Comparison of ENCODE assay signal across 8 mouse cellular contexts in the genomic region with DNA sequence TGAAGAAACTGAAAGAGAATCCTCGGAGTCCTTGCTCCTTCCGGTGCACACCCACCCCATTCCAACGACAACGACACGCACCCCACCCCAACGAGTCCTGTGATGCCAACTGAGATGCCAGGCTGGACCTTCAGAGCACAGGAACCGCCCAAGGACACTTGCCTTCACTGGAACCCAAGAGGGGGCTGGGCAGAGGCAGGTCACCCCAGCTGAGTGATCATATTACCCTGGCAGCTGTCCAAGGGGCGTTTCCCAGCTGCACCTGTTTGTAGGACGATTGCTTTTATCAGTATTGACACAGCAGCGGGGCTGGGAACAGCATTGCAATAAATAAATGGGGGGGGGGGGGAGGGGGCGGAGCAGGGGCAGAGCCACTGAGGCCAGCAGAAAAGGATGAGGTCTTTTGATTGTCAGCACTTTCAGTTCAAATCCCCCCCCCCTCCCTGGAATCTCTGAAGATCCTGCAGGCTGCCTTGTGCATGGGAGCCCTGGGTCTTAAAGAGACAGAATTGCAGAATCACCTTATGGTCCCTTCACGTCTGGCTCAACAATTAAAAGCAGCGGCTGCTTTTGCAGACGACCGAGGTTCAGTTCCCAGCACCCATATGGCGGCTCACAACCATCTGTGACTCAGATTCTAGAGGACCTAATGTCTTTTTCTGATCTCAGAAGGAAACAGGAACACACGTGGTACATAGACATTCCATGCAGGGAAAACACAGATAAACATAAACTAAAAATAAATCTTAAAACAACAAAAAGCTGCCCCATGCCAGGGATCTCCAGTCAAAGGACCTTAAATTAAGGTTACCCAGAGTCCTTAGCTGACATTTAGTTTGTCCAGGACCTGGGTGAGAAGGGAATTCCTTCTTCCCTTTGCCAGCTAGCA. TPM values are rescaled to one million over a fixed set of nuclear protein-coding genes. Genes with fewer than 3 reads are reported as not detected.
DNase-seq lines count a peak whose midpoint lies in the region; ATAC-seq and TF ChIP-seq lines count a peak whose summit lies in the region.

No protein-coding gene starts in this region.

- H3K4me3 ChIP-seq in C2C12 (ENCODE audit: insufficient read depth, poor library complexity, severe bottlenecking) = no peak overlapping the region

- H3K79me2 ChIP-seq in C2C12 (ENCODE audit: control insufficient read depth, insufficient read depth) = no peaks in the 10 kb centered on the region

- H3ac ChIP-seq in C2C12 (ENCODE audit: control insufficient read depth, insufficient read length, low read depth) = no peak overlapping the region

- ATAC-seq in erythroblast, adult 5-6 weeks (replicated peaks; ENCODE audit: low FRiP score, poor library complexity, severe bottlenecking) = peak; percentile 76
- ATAC-seq in megakaryocyte progenitor cell, adult 5-6 weeks (replicated peaks; ENCODE audit: poor library complexity) = peak; percentile 66

- peak; percentile 28 for DNase-seq in Muller cell, postnatal 12 days (ENCODE audit: inconsistent ontology term)
- DNase-seq in heart, postnatal 10 days = peak; percentile 83 to 85
- peak; percentile 89 to 91 for DNase-seq in kidney, postnatal 25 days
- peak; percentile 75 for DNase-seq in splenic B cell, adult 2 months (ENCODE audit: low read depth, low spot score)
- no peak for DNase-seq in right cerebral cortex, postnatal 25 days

- intact Hi-C loops in heart, postnatal 10 days (cut with DNase I) = no loop called here

- TF ChIP-seq CTCF in C2C12 (IDR thresholded peaks at IDR 0.05; ENCODE audit: control insufficient read depth, insufficient read depth, insufficient read length) = no peak

- H3K79me3 ChIP-seq in C2C12 (ENCODE audit: low read depth) = no peaks in the 10 kb centered on the region

- no peaks in the 10 kb centered on the region for H3K27me3 ChIP-seq in C2C12 (ENCODE audit: control insufficient read depth, insufficient read depth, insufficient read length)
- no peaks in the 10 kb centered on the region for H3K27me3 ChIP-seq in splenic B cell, adult 2 months (ENCODE audit: control insufficient read depth, insufficient read depth, low read length, poor library complexity, severe bottlenecking)

- H3K36me3 ChIP-seq in C2C12 (ENCODE audit: control insufficient read depth, insufficient read depth) = no peaks in the 10 kb centered on the region
- H3K36me3 ChIP-seq in splenic B cell, adult 2 months (ENCODE audit: control insufficient read depth, insufficient read depth, low read length, poor library complexity, severe bottlenecking) = no peaks in the 10 kb centered on the region

TF ChIP-seq in C2C12, 6 proteins besides CTCF, POLR2A, EP300 and RAD21:
- TF ChIP-seq MYOG (IDR thresholded peaks at IDR 0.05; ENCODE audit: control insufficient read depth, extremely low read depth, insufficient read length) (no peak), MYOD1 (IDR thresholded peaks at IDR 0.05; ENCODE audit: control insufficient read depth, insufficient read length, low read depth) (peak; percentile 73)

RNA-seq across cellular contexts. Expression of a gene that starts 52.0 kb away (rescaled TPM):
- 4.8 TPM for polyA plus RNA-seq in C2C12 (2012; fragmentation: generic; extraction: Trizol)
- 342 and 357 TPM in 2 replicates for total RNA-seq in erythroblast, adult 5-6 weeks (2015; ENCODE audit: low replicate concordance)
- total RNA-seq in erythroblast, adult 5-6 weeks (2017; ENCODE audit: low replicate concordance) = 725 and 933 TPM in 2 replicates
- 10 to 100 TPM; 40.6 to 51.5 TPM for total RNA-seq in heart, postnatal 10 days (2021)
- 41.2 and 52.7 TPM in 2 replicates for total RNA-seq in megakaryocyte progenitor cell, adult 5-6 weeks (2015)
- total RNA-seq in megakaryocyte progenitor cell, adult 5-6 weeks (2017) = 91.2 and 94.5 TPM in 2 replicates
